Mouse (Mus musculus) ES-Bruce4 (cell line): ENCODE measurements around the gene Bhlha9. TPM values are rescaled to one million over a fixed set of nuclear protein-coding genes. Genes with fewer than 3 reads are reported as not detected.
"Not testable (repeated sequence)": the region's sequence is repeated elsewhere in the genome, so short reads cannot be mapped to it uniquely, and the experiment has no call there.

Experiments used
- H3K27ac ChIP-seq: 2 replicates; pipeline ENCODE4 v1.5.1; 2012; ENCODE audit warnings: low read length, inconsistent platforms; ENCODE audit not compliant: insufficient read depth
- H3K27me3 ChIP-seq: 2 replicates; pipeline ENCODE4 v1.6.1; 2012; ENCODE audit warnings: mild to moderate bottlenecking, low read length, inconsistent platforms; ENCODE audit not compliant: control insufficient read depth, poor library complexity, insufficient read depth, severe bottlenecking
- H3K36me3 ChIP-seq: 2 replicates; pipeline ENCODE4 v1.6.1; 2012; ENCODE audit warnings: inconsistent platforms, mild to moderate bottlenecking, low read length, moderate library complexity; ENCODE audit not compliant: control insufficient read depth, poor library complexity, insufficient read depth, severe bottlenecking
- H3K4me1 ChIP-seq: one replicate; pipeline ENCODE4 v1.8.1; 2011; ENCODE audit warnings: low read length; ENCODE audit not compliant: control insufficient read depth, insufficient read depth
- H3K4me3 ChIP-seq: 2 replicates; pipeline ENCODE4 v1.5.1; 2011; ENCODE audit warnings: low read depth, mild to moderate bottlenecking, low read length
- H3K9ac ChIP-seq: 2 replicates; pipeline ENCODE4 v1.6.1; 2012; ENCODE audit warnings: low read depth, mild to moderate bottlenecking, inconsistent platforms; ENCODE audit not compliant: poor library complexity, severe bottlenecking
- H3K9me3 ChIP-seq: replicated peaks from 2 replicates; pipeline ENCODE4 v1.6.1; 2012; ENCODE audit warnings: mild to moderate bottlenecking, low read length, inconsistent platforms; ENCODE audit not compliant: control insufficient read depth, poor library complexity, insufficient read depth, severe bottlenecking
- CTCF ChIP-seq: IDR thresholded peaks from one replicate; pipeline ENCODE4 v1.8.1; 2011; ENCODE audit warnings: low read depth, low read length
- EP300 ChIP-seq: IDR thresholded peaks from 2 replicates; pipeline ENCODE4 v1.6.1; 2011; ENCODE audit warnings: low read depth, low read length; ENCODE audit not compliant: insufficient read depth
- POLR2A ChIP-seq: IDR thresholded peaks from one replicate; pipeline ENCODE4 v1.8.1; 2011; ENCODE audit warnings: low read length; ENCODE audit not compliant: insufficient read depth
- polyA plus RNA-seq: library from polyadenylated mRNA; stranded (reverse); fragments of >200 nt; gene quantifications from 2 replicates; pipeline ENCODE4 v1.2.4, GENCODE M21; 2011; ENCODE audit warnings: low read depth; ENCODE audit not compliant: missing spikeins, insufficient read depth, insufficient read length

Gene Bhlha9
- polyA plus RNA-seq, 1 experiment, result not detected

GRCm38 (mm10) chr11:76672561-76673384, 503 bp downstream of the Bhlha9 start:
- TF ChIP-seq CTCF (no peak), EP300 (no peak), POLR2A (no peak)
- no peaks in the 10 kb centered on the region for H3K36me3 ChIP-seq
- H3K4me3 ChIP-seq, result peak overlapping the region; percentile 59
- no peaks in the 10 kb centered on the region for H3K9me3 ChIP-seq
- no peaks in the 10 kb centered on the region for H3K4me1 ChIP-seq
- no peaks in the 10 kb centered on the region for H3K27me3 ChIP-seq
- no peak overlapping the region for H3K27ac ChIP-seq
- H3K9ac ChIP-seq, result peak overlapping the region; percentile 7; the same call in 1 of the 2 replicates

GRCm38 (mm10) chr11:76674199-76674598, 1.9 kb downstream of the Bhlha9 start:
- peaks cover 3% of the 10 kb centered on the region; the same call in 1 of the 2 replicates for H3K27me3 ChIP-seq
- no peaks in the 10 kb centered on the region for H3K4me1 ChIP-seq
- H3K4me3 ChIP-seq, result no peak overlapping the region
- TF ChIP-seq POLR2A (no peak), EP300 (no peak), CTCF (no peak)
- H3K27ac ChIP-seq, result no peak overlapping the region
- H3K9me3 ChIP-seq, result no peaks in the 10 kb centered on the region
- no peak overlapping the region for H3K9ac ChIP-seq
- no peaks in the 10 kb centered on the region for H3K36me3 ChIP-seq

GRCm38 (mm10) chr11:76674704-76675103, 2.4 kb downstream of the Bhlha9 start:
- no peaks in the 10 kb centered on the region for H3K4me1 ChIP-seq
- peaks cover 3% of the 10 kb centered on the region; the same call in 1 of the 2 replicates for H3K27me3 ChIP-seq
- no peak overlapping the region for H3K27ac ChIP-seq
- H3K4me3 ChIP-seq, result no peak overlapping the region
- no peaks in the 10 kb centered on the region for H3K36me3 ChIP-seq
- no peak for TF ChIP-seq POLR2A
- TF ChIP-seq CTCF, result no peak
- TF ChIP-seq EP300, result no peak
- no peak overlapping the region for H3K9ac ChIP-seq
- no peaks in the 10 kb centered on the region for H3K9me3 ChIP-seq

GRCm38 (mm10) chr11:76679508-76679907, 7.2 kb downstream of the Bhlha9 start, which contains the start of gene Trarg1:
Gene Trarg1, plus strand, starts transcription at chr11:76679808.
- H3K27me3 ChIP-seq, H3K4me3 ChIP-seq, H3K4me1 ChIP-seq, H3K9ac ChIP-seq, H3K36me3 ChIP-seq, H3K27ac ChIP-seq, H3K9me3 ChIP-seq: not testable (repeated sequence)

- Histone ChIP-seq H3K27me3 (no peaks in the 10 kb centered on the region), H3K9ac (no peak overlapping the region), H3K36me3 (no peaks in the 10 kb centered on the region), H3K27ac (no peak overlapping the region), H3K9me3 (no peaks in the 10 kb centered on the region), H3K4me3 (no peak overlapping the region), H3K4me1 (no peaks in the 10 kb centered on the region)
- TF ChIP-seq CTCF (no peak), EP300 (no peak), POLR2A (no peak)
Measured at GRCm38 (mm10) chr11:76685604-76686003, 13.3 kb downstream of the Bhlha9 start.

GRCm38 (mm10) chr11:76692096-76692495, 19.8 kb downstream of the Bhlha9 start:
- no peak overlapping the region for H3K9ac ChIP-seq
- no peak overlapping the region for H3K4me3 ChIP-seq
- no peaks in the 10 kb centered on the region for H3K27me3 ChIP-seq
- H3K36me3 ChIP-seq, result no peaks in the 10 kb centered on the region
- no peak overlapping the region for H3K27ac ChIP-seq
- H3K9me3 ChIP-seq, result no peaks in the 10 kb centered on the region
- no peak for TF ChIP-seq POLR2A
- TF ChIP-seq EP300, result no peak
- TF ChIP-seq CTCF, result no peak
- peaks cover 2% of the 10 kb centered on the region for H3K4me1 ChIP-seq
